20 mouse cellular contexts compared by ENCODE assay signal in genomic region chr14:26595695-26596365, GRCm38 (mm10). TPM values are rescaled to one million over a fixed set of nuclear protein-coding genes. Genes with fewer than 3 reads are reported as not detected.
DNase-seq lines count a peak whose midpoint lies in the region; ATAC-seq and TF ChIP-seq lines count a peak whose summit lies in the region.
"Had no signal": no experiment of that assay in that cellular context is flagged by ENCODE, and none has a peak within 500 bp of the region (broad histone marks: within the 10 kb centered on the region; RNA-seq: fewer than 3 reads in every experiment).

No protein-coding gene starts in this region.

- DNase-seq in MEL (ENCODE audit: low read depth, low spot score) = peak; percentile 85
- peak; percentile 43 for DNase-seq in brain, adult 2 months (ENCODE audit: low read depth, low spot score)
- DNase-seq in kidney, postnatal 14 days = peak; percentile 32
- DNase-seq in thymus, postnatal 14 days = no peak
- DNase-seq in spleen, adult 12 weeks (ENCODE audit: low spot score) = no peak
- DNase-seq in heart, postnatal 36 days = no peak
- DNase-seq: adrenal gland, adult 8-10 months; cerebellum, adult 18-20 months; gastrocnemius, postnatal 10 days; heart, adult 2 months; thymus, adult 2 months had no signal

- intact Hi-C loops in heart, postnatal 36 days (cut with DNase I) = no loop called here

- peak overlapping the region; percentile 99 for H3K27ac ChIP-seq in MEL (ENCODE audit: control insufficient read depth, low read depth, low read length)
- peak overlapping the region; percentile 82 for H3K27ac ChIP-seq in liver, embryonic 15.5 days (replicated peaks)
- H3K27ac ChIP-seq: embryonic facial prominence, embryonic 12.5 days; forebrain, embryonic 10.5 days; heart, adult 2 months; hindbrain, embryonic 14.5 days; limb, embryonic 12.5 days; lung, embryonic 15.5 days; macrophage; midbrain, embryonic 15.5 days had no signal

- no peaks in the 10 kb centered on the region for H3K9me3 ChIP-seq in MEL (replicated peaks; ENCODE audit: insufficient read depth, low read length)
- no peaks in the 10 kb centered on the region for H3K9me3 ChIP-seq in liver, embryonic 15.5 days (replicated peaks)
- H3K9me3 ChIP-seq: embryonic facial prominence, embryonic 12.5 days; forebrain, embryonic 10.5 days; lung, embryonic 15.5 days; midbrain, embryonic 15.5 days had no signal

- H3K27me3 ChIP-seq in MEL (ENCODE audit: control insufficient read depth in 1 of 2, insufficient read depth in 2 of 2, low read length in 2 of 2) = no peaks in the 10 kb centered on the region
- H3K27me3 ChIP-seq in liver, embryonic 15.5 days = no peaks in the 10 kb centered on the region
- H3K27me3 ChIP-seq: embryonic facial prominence, embryonic 12.5 days; limb, embryonic 12.5 days; lung, embryonic 15.5 days; midbrain, embryonic 15.5 days had no signal

- ATAC-seq in liver, embryonic 15.5 days (ENCODE audit: insufficient read depth) = peak; percentile 69
- ATAC-seq: intestine, embryonic 16.5 days; midbrain, embryonic 15.5 days had no signal

- WGBS in liver, embryonic 15.5 days (ENCODE audit: insufficient replicate concordance) = 10% methylated on average over 5 of the region's 5 CpGs

- no peaks in the 10 kb centered on the region; the same call in 1 of the 2 replicates for H3K79me2 ChIP-seq in MEL (ENCODE audit: control insufficient read depth, insufficient read depth, low read length, poor library complexity)

- no peak for TF ChIP-seq CTCF in MEL (IDR thresholded peaks at IDR 0.05 in 2 of 3, conservative IDR thresholded peaks at IDR 0.05 in 1 of 3; ENCODE audit: control insufficient read depth in 1 of 3, insufficient read depth in 1 of 3, low read depth in 2 of 3, low read length in 3 of 3, poor library complexity in 1 of 3, severe bottlenecking in 1 of 3)

- H3K9ac ChIP-seq in MEL (ENCODE audit: control insufficient read depth, low read depth, low read length, poor library complexity, severe bottlenecking) = peak overlapping the region; percentile 63
- H3K9ac ChIP-seq in liver, embryonic 15.5 days = peak overlapping the region; percentile 11; the same call in 1 of the 2 replicates
- H3K9ac ChIP-seq: embryonic facial prominence, embryonic 12.5 days; hindbrain, embryonic 14.5 days; limb, embryonic 12.5 days; lung, embryonic 15.5 days; midbrain, embryonic 15.5 days had no signal

- peak overlapping the region; percentile 34 to 42 for H3K4me3 ChIP-seq in MEL (ENCODE audit: control insufficient read depth in 1 of 2, insufficient read depth in 1 of 2, low read depth in 2 of 2, low read length in 2 of 2)
- no peak overlapping the region for H3K4me3 ChIP-seq in liver, embryonic 15.5 days (replicated peaks)
- H3K4me3 ChIP-seq: embryonic facial prominence, embryonic 12.5 days; forebrain, embryonic 10.5 days; heart, adult 2 months; limb, embryonic 12.5 days; lung, embryonic 15.5 days; midbrain, embryonic 15.5 days had no signal

- H3K4me2 ChIP-seq in liver, embryonic 15.5 days = peak overlapping the region; percentile 42
- H3K4me2 ChIP-seq: embryonic facial prominence, embryonic 12.5 days; hindbrain, embryonic 14.5 days; limb, embryonic 12.5 days; lung, embryonic 15.5 days; midbrain, embryonic 15.5 days had no signal

- TF ChIP-seq RAD21 in MEL (IDR thresholded peaks at IDR 0.05; ENCODE audit: low read depth, low read length) = no peak

- H3K4me1 ChIP-seq in MEL (ENCODE audit: control insufficient read depth in 1 of 2, insufficient read depth in 2 of 2, low read length in 2 of 2) = peaks cover 21 to 22% of the 10 kb centered on the region in 2 experiments
- H3K4me1 ChIP-seq in liver, embryonic 15.5 days (replicated peaks) = peaks cover 52% of the 10 kb centered on the region
- H3K4me1 ChIP-seq: embryonic facial prominence, embryonic 12.5 days; forebrain, embryonic 10.5 days; limb, embryonic 12.5 days; lung, embryonic 15.5 days; midbrain, embryonic 15.5 days had no signal

- peaks cover 0 to 43% of the 10 kb centered on the region in 2 experiments; a peak in 3 of 4 replicates for H3K36me3 ChIP-seq in MEL (ENCODE audit: control insufficient read depth in 1 of 2, insufficient read depth in 2 of 2, low read length in 2 of 2)
- H3K36me3 ChIP-seq in liver, embryonic 15.5 days (replicated peaks) = peaks cover 38% of the 10 kb centered on the region

- peak; percentile 87 to 94 for TF ChIP-seq EP300 in MEL (IDR thresholded peaks at IDR 0.05; ENCODE audit: low read depth in 1 of 2, low read length in 2 of 2)

- TF ChIP-seq POLR2A in MEL (IDR thresholded peaks at IDR 0.05; ENCODE audit: control insufficient read depth in 1 of 2, insufficient read depth in 1 of 2, low read depth in 1 of 2, low read length in 2 of 2, poor library complexity in 1 of 2) = peak in 1 of 2 experiments; percentile 1; a peak in 1 of 4 replicates

TF ChIP-seq in MEL, 35 proteins besides CTCF, POLR2A, EP300 and RAD21 (continues in another document):
- TF ChIP-seq USF1 (IDR thresholded peaks at IDR 0.05; ENCODE audit: low read depth, low read length) (no peak), ZKSCAN1 (IDR thresholded peaks at IDR 0.05; ENCODE audit: low read depth, low read length) (no peak), E2F4 (IDR thresholded peaks at IDR 0.05; ENCODE audit: borderline replicate concordance, low read depth, low read length) (no peak), SMC3 (IDR thresholded peaks at IDR 0.05; ENCODE audit: low read depth, low read length) (no peak), ZMIZ1 (IDR thresholded peaks at IDR 0.05; ENCODE audit: low read depth, low read length) (0 out of 2 replicates have a peak, but pooled peaks have one; percentile 54), ZNF384 (IDR thresholded peaks at IDR 0.05; ENCODE audit: low read depth, low read length) (peak; percentile 93), CHD1 (IDR thresholded peaks at IDR 0.05; ENCODE audit: low read depth, low read length) (no peak), NRF1 (IDR thresholded peaks at IDR 0.05; ENCODE audit: insufficient read depth, low read depth, low read length, poor library complexity, severe bottlenecking) (no peak), UBTF (IDR thresholded peaks at IDR 0.05; ENCODE audit: borderline replicate concordance, insufficient read depth, low read depth, low read length) (no peak), BHLHE40 (IDR thresholded peaks at IDR 0.05; ENCODE audit: borderline replicate concordance, low read depth, low read length) (peak; percentile 42; the same call in 1 of the 2 replicates), TCF12 (IDR thresholded peaks at IDR 0.05; ENCODE audit: low read depth, low read length) (peak; percentile 81), ELF1 (IDR thresholded peaks at IDR 0.05; ENCODE audit: low read depth, low read length) (peak; percentile 44; the same call in 1 of the 2 replicates), GABPA (IDR thresholded peaks at IDR 0.05; ENCODE audit: low read depth, low read length) (no peak), ETS1 (IDR thresholded peaks at IDR 0.05; ENCODE audit: low read depth, low read length) (peak; percentile 84), MYB (IDR thresholded peaks at IDR 0.05; ENCODE audit: low read depth, low read length) (peak; percentile 92), MYC (IDR thresholded peaks at IDR 0.05; ENCODE audit: low read depth, low read length) (0 out of 2 replicates have a peak, but pooled peaks have one; percentile 28), POLR2AphosphoS5 (IDR thresholded peaks at IDR 0.05; ENCODE audit: borderline replicate concordance, low read depth, low read length) (no peak), USF2 (IDR thresholded peaks at IDR 0.05; ENCODE audit: borderline replicate concordance in 1 of 2, insufficient read depth in 1 of 2, low read depth in 1 of 2, low read length in 2 of 2) (no peak), MAFK (IDR thresholded peaks at IDR 0.05; ENCODE audit: borderline replicate concordance, low read depth, low read length) (peak; percentile 60; the same call in 1 of the 2 replicates), CHD2 (IDR thresholded peaks at IDR 0.05; ENCODE audit: low read length) (no peak; the same call in 1 of the 2 replicates), ZC3H11A (IDR thresholded peaks at IDR 0.05; ENCODE audit: low read depth, low read length) (no peak; the same call in 1 of the 2 replicates), TBP (IDR thresholded peaks at IDR 0.05; ENCODE audit: low read depth, low read length) (peak; percentile 40; the same call in 1 of the 2 replicates), MEF2A (IDR thresholded peaks at IDR 0.05; ENCODE audit: extremely low read depth, insufficient replicate concordance, low read depth, low read length, poor library complexity, severe bottlenecking) (no peak), NELFE (IDR thresholded peaks at IDR 0.05; ENCODE audit: low read depth, low read length) (no peak), MXI1 (IDR thresholded peaks at IDR 0.05; ENCODE audit: low read depth, low read length) (peak; percentile 75), SIN3A (IDR thresholded peaks at IDR 0.05; ENCODE audit: low read length) (peak; percentile 93), TAL1 (IDR thresholded peaks at IDR 0.05; ENCODE audit: low read length) (peak; percentile 40; the same call in 1 of the 2 replicates), JUND (IDR thresholded peaks at IDR 0.05; ENCODE audit: low read depth, low read length) (no peak), KAT2A (conservative IDR thresholded peaks at IDR 0.05; ENCODE audit: low read depth, low read length) (0 out of 2 replicates have a peak, but pooled peaks have one; percentile 21), GATA1 (IDR thresholded peaks at IDR 0.05; ENCODE audit: low read depth, low read length) (peak; percentile 91), MAZ (IDR thresholded peaks at IDR 0.05; ENCODE audit: low read depth, low read length) (no peak), MAX (IDR thresholded peaks at IDR 0.05; ENCODE audit: low read length) (peak; percentile 56), POLR2AphosphoS2 (IDR thresholded peaks at IDR 0.05; ENCODE audit: low read length) (no peak), HCFC1 (IDR thresholded peaks at IDR 0.05; ENCODE audit: low read depth, low read length) (peak; percentile 52; the same call in 1 of the 2 replicates)

RNA-seq across cellular contexts. Expression of gene Dennd6a, which starts 22.2 kb away (rescaled TPM):
- 13.1 and 14.6 TPM in 2 replicates for total RNA-seq in MEL (2012; rRNA removed)
- polyA plus RNA-seq in MEL (2012; ENCODE audit: insufficient read depth in 1 of 2, insufficient read length in 2 of 2, low read depth in 1 of 2, low replicate concordance in 2 of 2, missing spikeins in 1 of 2) = 10 to 100 TPM; 13.6 to 40.0 TPM
- polyA plus RNA-seq in liver, embryonic 15.5 days (2015; fragmentation: Nextera tagmentation; extraction: Ambion mirVana) = 10.2 and 10.8 TPM in 2 replicates
- 10 to 100 TPM; 16.3 TPM for total RNA-seq in heart, postnatal 36 days (2021)

RNA-seq across cellular contexts. Expression of gene Arf4, which starts 42.0 kb away (rescaled TPM):
- 50.9 and 51.5 TPM in 2 replicates for total RNA-seq in MEL (2012; rRNA removed)
- polyA plus RNA-seq in MEL (2012; ENCODE audit: insufficient read depth in 1 of 2, insufficient read length in 2 of 2, low read depth in 1 of 2, low replicate concordance in 2 of 2, missing spikeins in 1 of 2) = 10 to 100 TPM in 1 of 2 experiments, not detected in 1; 87.6 TPM
- 154 and 158 TPM in 2 replicates for polyA plus RNA-seq in liver, embryonic 15.5 days (2015; fragmentation: Nextera tagmentation; extraction: Ambion mirVana)
- total RNA-seq in heart, postnatal 36 days (2021) = 10 to 100 TPM; 66.7 to 78.0 TPM

Comparison
In these comparisons a context has a peak if more than half of its experiments do, and no peak if none do; other contexts are left out.
1. DNase-seq: peak in MEL (single experiment), brain, adult 2 months (single experiment) and kidney, postnatal 14 days (single experiment); none in thymus, postnatal 14 days (single experiment), spleen, adult 12 weeks (single experiment) and heart, postnatal 36 days (0 of 2).